Mouse (Mus musculus) lung, embryonic 16.5 days (tissue): ENCODE results near the gene Grm3. TPM values are rescaled to one million over a fixed set of nuclear protein-coding genes. Genes with fewer than 3 reads are reported as not detected.

Source experiments
- ATAC-seq: fragments of 200-750 bp; cut with Nextera tagmentation; 2 replicates; pipeline ENCODE4 v1.8.0; 2017; ENCODE audit warnings: low read depth, mild to moderate bottlenecking, moderate library complexity
- H3K27ac ChIP-seq: fragments of 300-500 bp; sonication (generic); 2 replicates; pipeline ENCODE4 v1.5.1; 2014; ENCODE audit warnings: mild to moderate bottlenecking, control low read depth, low read length
- H3K27me3 ChIP-seq: fragments of 300-500 bp; sonication (generic); 2 replicates; pipeline ENCODE4 v1.6.1; 2014; ENCODE audit warnings: low read depth, low read length, mixed read lengths; ENCODE audit not compliant: control insufficient read depth, insufficient read depth
- H3K36me3 ChIP-seq: fragments of 300-500 bp; sonication (generic); 2 replicates; pipeline ENCODE4 v1.6.1; 2014; ENCODE audit warnings: low read length; ENCODE audit not compliant: control insufficient read depth, insufficient read depth
- H3K4me1 ChIP-seq: fragments of 300-500 bp; sonication (generic); replicated peaks from 2 replicates; pipeline ENCODE4 v1.6.1; 2014; ENCODE audit warnings: low read length, mixed read lengths; ENCODE audit not compliant: control insufficient read depth, insufficient read depth
- H3K4me2 ChIP-seq: fragments of 300-500 bp; sonication (generic); 2 replicates; pipeline ENCODE4 v1.6.1; 2014; ENCODE audit warnings: low read depth, low read length, control low read depth
- H3K4me3 ChIP-seq: fragments of 300-500 bp; sonication (generic); 2 replicates; pipeline ENCODE4 v1.5.1; 2014; ENCODE audit warnings: mild to moderate bottlenecking, low read length, control low read depth
- H3K9ac ChIP-seq: fragments of 300-500 bp; sonication (generic); 2 replicates; pipeline ENCODE4 v1.6.1; 2014; ENCODE audit warnings: low read length, control low read depth
- H3K9me3 ChIP-seq: fragments of 300-500 bp; sonication (generic); 2 replicates; pipeline ENCODE4 v1.6.1; 2016; ENCODE audit warnings: low read length; ENCODE audit not compliant: control insufficient read depth
- WGBS: fragments of 180-500 bp; shearing (Covaris S2); extraction: QIAGEN DNeasy Blood & Tissue Kit; methylation state at CpG from one replicate; pipeline ENCODE4 v1.1.7; 2014; 5-methylcytosine and 5-hydroxymethylcytosine counted together
- polyA plus RNA-seq: library from polyadenylated mRNA; unstranded; fragments of >200 nt; fragmentation: Nextera tagmentation; extraction: Ambion mirVana; gene quantifications from 2 replicates; pipeline ENCODE4 v1.2.1, GENCODE M21; 2015

Grm3 gene
- polyA plus RNA-seq, 1 experiment from 2014 or later = 0.15 TPM

GRCm38 (mm10) chr5:9703385-9704009, 21.5 kb downstream of the Grm3 start:
- ATAC-seq = no peak
- Histone ChIP-seq H3K27me3 (no peaks in the 10 kb centered on the region), H3K4me3 (no peak overlapping the region), H3K9me3 (no peaks in the 10 kb centered on the region), H3K27ac (no peak overlapping the region), H3K9ac (no peak overlapping the region), H3K4me2 (no peak overlapping the region), H3K4me1 (no peaks in the 10 kb centered on the region), H3K36me3 (no peaks in the 10 kb centered on the region)
- WGBS = 51% methylated on average over 3 of the region's 3 CpGs

- Histone ChIP-seq H3K4me1 (no peaks in the 10 kb centered on the region), H3K9me3 (no peaks in the 10 kb centered on the region), H3K27me3 (no peaks in the 10 kb centered on the region), H3K4me3 (no peak overlapping the region), H3K4me2 (no peak overlapping the region), H3K9ac (no peak overlapping the region), H3K36me3 (no peaks in the 10 kb centered on the region), H3K27ac (no peak overlapping the region)
- 15% methylated on average over 3 of the region's 3 CpGs for WGBS
- no peak for ATAC-seq
These were observed 22.1 kb downstream of the Grm3 start for GRCm38 (mm10) chr5:9702656-9703384.

DNA sequence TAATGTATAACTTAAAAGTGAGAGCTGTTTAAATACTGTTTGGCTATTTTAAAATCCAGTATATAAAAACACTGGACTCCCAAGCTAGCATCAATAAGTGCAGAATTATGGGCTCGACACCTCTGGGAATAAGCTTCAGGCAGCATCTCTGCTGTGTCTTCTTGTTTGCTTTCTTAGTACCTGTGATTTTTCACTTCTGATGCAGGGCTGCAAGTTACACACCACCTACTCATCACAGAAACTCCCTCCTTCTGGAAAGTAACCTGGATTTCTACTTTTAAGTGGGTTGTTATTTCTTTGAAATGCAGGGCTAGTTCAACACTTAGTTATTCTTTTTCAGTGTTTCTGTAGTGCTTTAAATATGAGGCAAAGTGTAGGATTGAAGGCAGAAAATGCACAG, 32.6 kb downstream of the Grm3 start:
- no peak overlapping the region for H3K4me3 ChIP-seq
- H3K9me3 ChIP-seq = no peaks in the 10 kb centered on the region
- 92% methylated on average over 1 of the region's 1 CpGs for WGBS
- no peak for ATAC-seq
- H3K9ac ChIP-seq = no peak overlapping the region
- no peak overlapping the region for H3K27ac ChIP-seq
- H3K27me3 ChIP-seq = no peaks in the 10 kb centered on the region
- H3K4me1 ChIP-seq = no peaks in the 10 kb centered on the region
- no peaks in the 10 kb centered on the region for H3K36me3 ChIP-seq
- no peak overlapping the region for H3K4me2 ChIP-seq

DNA sequence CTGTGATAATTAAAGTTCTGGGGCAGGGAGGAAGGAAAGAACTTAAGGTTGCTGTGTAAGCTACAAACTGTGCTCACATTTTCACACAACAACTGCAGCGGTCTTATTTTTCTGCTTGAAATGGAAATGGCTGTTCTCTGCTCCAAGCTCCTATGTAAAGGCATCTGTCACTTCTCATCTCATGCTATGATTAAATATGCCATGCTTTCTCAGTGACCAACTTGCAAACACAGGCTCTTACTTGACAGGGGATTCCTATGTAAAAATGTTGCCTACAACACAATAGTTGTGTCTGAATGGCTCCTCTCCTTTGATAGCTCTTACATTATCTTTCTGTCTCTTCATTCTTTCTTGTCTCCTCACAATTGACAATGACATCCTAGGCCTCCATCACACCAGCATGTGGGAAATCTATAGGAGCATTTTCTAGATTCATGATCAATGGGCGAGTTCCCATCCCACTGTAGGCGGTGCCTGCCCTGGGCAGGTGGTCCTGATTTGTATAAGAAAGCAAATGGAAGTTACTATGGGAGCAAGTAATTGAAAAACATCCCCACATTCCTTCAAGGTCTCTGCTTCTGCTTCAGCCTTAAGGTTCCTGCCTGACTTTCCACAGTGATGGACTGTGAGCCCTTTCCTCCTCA, 34.2 kb downstream of the Grm3 start:
- Histone ChIP-seq H3K36me3 (no peaks in the 10 kb centered on the region), H3K27ac (no peak overlapping the region)
- ATAC-seq = no peak

DNA sequence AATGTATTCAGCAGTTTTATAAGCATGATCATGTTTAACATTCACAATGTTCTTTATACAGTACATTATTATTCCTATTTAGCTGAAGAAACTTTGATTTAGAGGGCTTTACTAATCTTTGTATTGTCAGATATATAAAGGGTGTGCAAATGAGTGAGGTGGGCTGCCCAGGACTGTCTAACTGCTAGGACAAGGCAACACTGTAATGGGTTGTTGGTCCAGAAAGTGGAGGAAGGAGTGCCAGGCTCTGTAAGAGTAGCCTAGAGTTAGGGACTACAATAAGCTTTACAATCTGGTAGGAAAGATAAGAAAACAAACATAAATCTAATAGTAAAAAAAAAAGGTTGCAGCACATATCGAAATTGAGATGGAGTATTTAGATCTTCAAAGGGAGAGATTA, 34.8 kb downstream of the Grm3 start:
- H3K27ac ChIP-seq = no peak overlapping the region
- H3K4me2 ChIP-seq = no peak overlapping the region
- no peaks in the 10 kb centered on the region for H3K27me3 ChIP-seq
- 27% methylated on average over 1 of the region's 1 CpGs for WGBS
- H3K9ac ChIP-seq = no peak overlapping the region
- no peaks in the 10 kb centered on the region for H3K4me1 ChIP-seq
- no peaks in the 10 kb centered on the region for H3K9me3 ChIP-seq
- ATAC-seq = no peak
- H3K4me3 ChIP-seq = no peak overlapping the region
- no peaks in the 10 kb centered on the region for H3K36me3 ChIP-seq

More for the DNA sequence above, 34.2 kb downstream of the Grm3 start:
- Histone ChIP-seq H3K4me1 (no peaks in the 10 kb centered on the region), H3K4me3 (no peak overlapping the region), H3K4me2 (no peak overlapping the region), H3K9me3 (no peaks in the 10 kb centered on the region), H3K27me3 (no peaks in the 10 kb centered on the region), H3K9ac (no peak overlapping the region)
- 51% methylated on average over 3 of the region's 3 CpGs for WGBS

GRCm38 (mm10) chr5:9683204-9683603, 41.8 kb downstream of the Grm3 start:
- Histone ChIP-seq H3K36me3 (no peaks in the 10 kb centered on the region), H3K4me2 (no peak overlapping the region), H3K4me1 (no peaks in the 10 kb centered on the region), H3K4me3 (no peak overlapping the region), H3K9me3 (no peaks in the 10 kb centered on the region), H3K9ac (no peak overlapping the region), H3K27me3 (no peaks in the 10 kb centered on the region), H3K27ac (no peak overlapping the region)
- no peak for ATAC-seq
- 47% methylated on average over 2 of the region's 2 CpGs for WGBS

DNA sequence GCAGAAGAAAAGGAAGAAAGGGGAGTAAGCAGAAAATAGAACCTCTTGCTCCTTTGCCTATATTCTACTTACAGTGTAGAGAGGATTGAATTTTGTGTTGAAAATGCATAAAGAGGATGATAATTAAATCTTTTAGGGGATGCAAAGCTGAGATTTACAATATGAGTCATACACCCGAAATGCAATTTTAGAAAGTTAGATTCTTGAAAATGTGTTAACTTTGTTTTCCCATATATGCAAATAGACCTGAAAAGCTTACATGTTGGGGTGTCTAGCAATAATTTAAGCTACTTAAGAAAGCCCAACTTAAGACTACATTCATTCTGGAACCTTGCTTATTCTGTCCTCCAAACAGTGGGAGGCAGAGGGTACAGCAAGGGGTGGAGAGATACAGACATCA, 56.0 kb downstream of the Grm3 start:
- H3K36me3 ChIP-seq = no peaks in the 10 kb centered on the region
- no peak overlapping the region for H3K4me2 ChIP-seq
- H3K9ac ChIP-seq = no peak overlapping the region
- ATAC-seq = no peak
- H3K27ac ChIP-seq = no peak overlapping the region
- no peaks in the 10 kb centered on the region for H3K27me3 ChIP-seq
- H3K9me3 ChIP-seq = no peaks in the 10 kb centered on the region
- WGBS = 82% methylated on average over 1 of the region's 1 CpGs
- no peaks in the 10 kb centered on the region for H3K4me1 ChIP-seq
- H3K4me3 ChIP-seq = no peak overlapping the region

- no peaks in the 10 kb centered on the region for H3K36me3 ChIP-seq
- no peaks in the 10 kb centered on the region for H3K27me3 ChIP-seq
- no peak overlapping the region for H3K27ac ChIP-seq
- H3K9ac ChIP-seq = no peak overlapping the region
- no peak overlapping the region for H3K4me2 ChIP-seq
- no peak overlapping the region for H3K4me3 ChIP-seq
- no peaks in the 10 kb centered on the region for H3K4me1 ChIP-seq
- H3K9me3 ChIP-seq = no peaks in the 10 kb centered on the region
- WGBS = 73% methylated on average over 3 of the region's 3 CpGs
- ATAC-seq = no peak
These were observed 61.6 kb downstream of the Grm3 start for GRCm38 (mm10) chr5:9663416-9663815.

DNA sequence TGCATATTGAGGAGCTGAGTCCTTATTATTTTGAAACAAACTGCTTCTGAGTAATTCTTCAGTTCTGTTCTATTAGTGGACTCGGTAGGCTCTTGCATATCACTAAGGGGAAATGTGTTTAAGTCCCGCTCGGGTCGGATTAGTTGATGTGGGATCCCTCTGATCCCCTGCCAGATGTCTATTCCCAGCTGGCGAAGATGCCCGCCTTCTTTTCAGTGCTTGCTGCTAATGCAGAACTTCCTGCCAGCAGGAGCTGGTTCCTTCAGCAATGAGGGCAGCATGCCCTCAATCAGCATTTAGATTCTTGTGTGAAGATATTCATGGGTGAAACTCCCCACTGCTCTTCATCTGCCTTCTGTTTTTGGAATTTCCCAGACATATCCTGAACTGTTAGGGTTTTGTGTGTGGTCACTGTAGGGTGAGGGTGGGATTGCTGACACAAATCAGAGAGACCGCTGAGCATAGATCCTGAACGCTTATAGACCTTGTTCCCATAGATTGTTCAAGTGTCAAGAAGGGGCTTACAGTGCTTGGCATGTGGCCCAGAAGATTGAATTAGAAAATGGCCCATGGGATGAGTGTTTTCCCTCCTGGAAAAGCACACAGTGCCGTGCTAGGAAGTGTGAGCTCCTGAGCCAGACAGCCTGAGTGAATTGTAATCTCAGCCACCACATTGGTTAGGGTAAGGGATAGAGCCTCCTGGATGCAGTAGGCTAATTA, 62.9 kb downstream of the Grm3 start:
- no peak overlapping the region for H3K4me2 ChIP-seq
- H3K9me3 ChIP-seq = no peaks in the 10 kb centered on the region
- WGBS = 44% methylated on average over 9 of the region's 9 CpGs
- H3K9ac ChIP-seq = no peak overlapping the region
- no peaks in the 10 kb centered on the region for H3K27me3 ChIP-seq
- no peaks in the 10 kb centered on the region for H3K4me1 ChIP-seq
- no peak overlapping the region for H3K27ac ChIP-seq
- no peak overlapping the region for H3K4me3 ChIP-seq
- ATAC-seq = no peak
- H3K36me3 ChIP-seq = no peaks in the 10 kb centered on the region
